Mouse (Mus musculus): ENCODE measurements at regions not wholly inside any gene's neighbourhood (a gene's known extent, or its start where the extent isn't known, plus 50 kb on each side); places are given as distances from the start of the nearest gene placed in this dataset.

DNA sequence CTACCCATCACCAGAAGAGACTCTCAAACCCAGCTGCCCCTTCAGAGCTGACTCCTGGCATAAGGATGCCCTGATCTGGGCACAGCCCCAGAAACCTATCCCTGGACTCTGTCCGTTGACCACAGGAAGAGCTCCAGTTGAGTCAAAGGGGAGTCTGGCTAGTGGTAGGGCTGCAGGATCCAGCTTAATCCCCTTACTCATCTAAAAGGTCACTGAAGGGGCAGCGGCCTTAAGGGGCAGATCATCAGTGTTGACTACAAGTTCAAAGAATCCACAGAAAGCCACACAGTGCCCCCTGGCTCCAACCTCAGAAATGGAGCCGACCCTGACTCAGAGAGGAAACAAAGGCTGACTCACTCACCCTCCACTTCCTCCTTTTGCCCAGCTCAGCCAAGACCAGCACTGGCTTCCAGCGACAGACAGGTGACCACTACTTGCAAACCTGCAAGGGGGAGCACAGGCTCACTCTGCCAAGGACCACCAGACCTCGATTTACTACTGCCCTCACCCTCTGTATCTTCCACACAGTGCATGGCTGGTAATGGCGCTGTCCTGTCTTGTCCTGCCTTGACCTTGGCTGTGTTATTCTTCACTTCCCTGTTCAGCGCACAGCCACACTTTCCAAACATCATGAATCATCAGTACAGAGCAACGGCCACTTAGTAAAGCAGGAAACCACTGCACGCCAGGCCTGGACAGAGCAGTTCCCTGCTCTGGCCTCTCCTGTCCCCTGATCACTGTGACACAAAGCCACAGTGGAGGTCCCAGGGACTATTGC, 96.0 kb downstream of the Tomm20 start:
- TF ChIP-seq CTCF (IDR thresholded peaks at IDR 0.05; ENCODE audit: extremely low read depth, insufficient read length, insufficient replicate concordance, low read depth, low read length) (no peak), POLR2A (IDR thresholded peaks at IDR 0.05; ENCODE audit: low read depth, low read length) (no peak)

Measured in small intestine, adult 2 months (tissue).